Mouse (Mus musculus) embryonic facial prominence, embryonic 12.5 days (tissue): ENCODE measurements around the gene Pitpnb. TPM values are rescaled to one million over a fixed set of nuclear protein-coding genes. Genes with fewer than 3 reads are reported as not detected.
A peak's percentile ranks its signal among the peaks of the same experiment; 100 is the strongest.

Experiments
- ATAC-seq: fragments of 200-750 bp; cut with Nextera tagmentation; 2 replicates; pipeline ENCODE4 v1.8.0; 2017; ENCODE audit not compliant: insufficient number of reproducible peaks, insufficient read depth, low FRiP score, low TSS enrichment
- H3K27ac ChIP-seq: fragments of 300-500 bp; sonication (generic); 2 replicates; pipeline ENCODE4 v1.5.1; 2016; ENCODE audit warnings: mild to moderate bottlenecking
- H3K27me3 ChIP-seq: fragments of 300-500 bp; sonication (generic); 2 replicates; pipeline ENCODE4 v1.6.1; 2016; ENCODE audit warnings: mild to moderate bottlenecking, moderate library complexity
- H3K36me3 ChIP-seq: fragments of 300-500 bp; sonication (generic); 2 replicates; pipeline ENCODE4 v1.6.1; 2016; ENCODE audit warnings: mild to moderate bottlenecking
- H3K4me1 ChIP-seq: fragments of 300-500 bp; sonication (generic); 2 replicates; pipeline ENCODE4 v1.6.1; 2016
- H3K4me2 ChIP-seq: fragments of 300-500 bp; sonication (generic); replicated peaks from 2 replicates; pipeline ENCODE4 v1.6.1; 2016; ENCODE audit warnings: mild to moderate bottlenecking, moderate library complexity
- H3K4me3 ChIP-seq: fragments of 300-500 bp; sonication (generic); 2 replicates; pipeline ENCODE4 v1.5.1; 2016; ENCODE audit warnings: mild to moderate bottlenecking
- H3K9ac ChIP-seq: fragments of 300-500 bp; sonication (generic); 2 replicates; pipeline ENCODE4 v1.6.1; 2016; ENCODE audit warnings: mild to moderate bottlenecking, moderate library complexity
- H3K9me3 ChIP-seq: fragments of 300-500 bp; sonication (generic); 2 replicates; pipeline ENCODE4 v1.6.1; 2016; ENCODE audit warnings: mild to moderate bottlenecking, moderate library complexity
- WGBS: fragments of 180-500 bp; shearing (Covaris S2); methylation state at CpG from one replicate; pipeline ENCODE4 v1.1.7; 2016; 5-methylcytosine and 5-hydroxymethylcytosine counted together
- polyA plus RNA-seq: library from polyadenylated mRNA; unstranded; fragments of >200 nt; fragmentation: Nextera tagmentation; extraction: Ambion mirVana; gene quantifications from 2 replicates; pipeline ENCODE4 v1.2.1, GENCODE M21; 2016

Pitpnb gene
- polyA plus RNA-seq, 1 experiment from 2014 or later: 116 TPM

DNA sequence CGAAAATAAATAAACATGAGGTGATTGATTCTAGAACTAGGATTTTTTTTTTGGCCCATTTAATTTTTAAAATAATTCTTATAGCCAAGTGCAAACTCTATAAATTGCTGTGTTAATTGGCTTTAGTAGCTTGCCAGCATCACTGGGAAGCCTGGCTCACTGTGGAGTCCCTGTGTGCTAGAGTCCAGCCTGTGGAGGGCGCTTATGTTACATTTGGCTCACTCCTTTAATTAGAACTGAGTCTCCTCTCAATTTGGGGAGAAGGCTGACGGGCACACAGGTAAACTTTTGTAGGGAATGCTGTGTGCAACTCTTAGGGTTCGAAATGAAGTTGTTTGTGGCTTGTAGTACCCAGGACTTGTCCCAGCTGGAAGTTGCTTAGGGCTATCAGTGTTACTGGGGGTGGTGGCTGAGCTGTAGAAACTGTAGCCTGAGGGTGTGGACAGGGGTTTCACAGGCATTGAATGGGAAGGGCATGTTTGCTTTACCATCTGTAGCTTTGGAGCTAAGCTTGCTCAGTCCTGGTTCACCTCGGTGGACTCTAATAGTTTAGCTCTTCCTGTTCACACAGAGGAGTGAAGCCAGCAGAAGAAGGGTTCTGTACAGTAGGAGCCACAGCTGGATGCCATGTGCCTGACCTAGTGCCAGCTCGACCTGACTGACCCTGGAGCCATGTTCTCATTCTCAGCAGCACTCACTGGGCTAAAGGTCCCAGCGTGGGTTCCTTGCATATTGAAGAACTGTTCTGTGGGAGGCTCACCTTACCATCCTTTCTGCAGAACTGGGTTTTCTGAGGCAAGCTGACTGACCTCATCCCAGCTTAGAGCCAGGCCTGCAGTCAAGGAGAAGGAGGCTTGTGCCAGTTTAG, 47.8 kb downstream of the Pitpnb start:
- peak overlapping the region; percentile 50 for H3K27ac ChIP-seq
- WGBS: 53% methylated on average over 7 of the region's 7 CpGs
- peaks cover 77% of the 10 kb centered on the region for H3K36me3 ChIP-seq

DNA sequence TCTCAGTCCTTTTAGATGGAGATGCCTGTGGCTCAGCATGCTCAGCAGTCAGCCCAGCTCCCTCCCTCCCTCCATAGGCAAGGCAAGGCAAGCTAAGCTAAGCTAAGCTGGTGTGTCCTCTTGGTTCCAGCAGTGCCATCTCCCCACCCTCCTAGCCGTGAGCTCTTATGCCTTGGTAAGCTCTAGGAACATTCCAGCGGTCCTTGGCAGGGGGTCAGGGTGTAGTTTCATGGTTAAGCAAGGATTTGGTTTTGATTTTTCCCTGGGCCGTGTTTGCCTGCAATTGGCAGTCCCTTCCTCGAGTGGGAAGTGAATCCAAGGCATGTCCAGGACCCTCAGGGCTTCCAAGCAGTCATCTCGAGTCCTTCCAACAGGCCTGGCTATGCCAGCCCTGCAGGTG, 52.8 kb downstream of the Pitpnb start:
- no peak for ATAC-seq
- Histone ChIP-seq H3K4me2 (no peak overlapping the region), H3K36me3 (peaks cover 89% of the 10 kb centered on the region), H3K9me3 (no peaks in the 10 kb centered on the region), H3K27me3 (no peaks in the 10 kb centered on the region), H3K27ac (peak overlapping the region; percentile 76), H3K9ac (no peak overlapping the region), H3K4me3 (no peak overlapping the region), H3K4me1 (peaks cover 24% of the 10 kb centered on the region; the same call in 1 of the 2 replicates)
- WGBS: 47% methylated on average over 5 of the region's 5 CpGs

More for the DNA sequence above, 47.8 kb downstream of the Pitpnb start:
- no peak overlapping the region for H3K4me2 ChIP-seq
- no peak for ATAC-seq
- no peak overlapping the region for H3K9ac ChIP-seq
- H3K27me3 ChIP-seq: no peaks in the 10 kb centered on the region
- H3K9me3 ChIP-seq: no peaks in the 10 kb centered on the region
- peaks cover 43% of the 10 kb centered on the region for H3K4me1 ChIP-seq
- no peak overlapping the region for H3K4me3 ChIP-seq

DNA sequence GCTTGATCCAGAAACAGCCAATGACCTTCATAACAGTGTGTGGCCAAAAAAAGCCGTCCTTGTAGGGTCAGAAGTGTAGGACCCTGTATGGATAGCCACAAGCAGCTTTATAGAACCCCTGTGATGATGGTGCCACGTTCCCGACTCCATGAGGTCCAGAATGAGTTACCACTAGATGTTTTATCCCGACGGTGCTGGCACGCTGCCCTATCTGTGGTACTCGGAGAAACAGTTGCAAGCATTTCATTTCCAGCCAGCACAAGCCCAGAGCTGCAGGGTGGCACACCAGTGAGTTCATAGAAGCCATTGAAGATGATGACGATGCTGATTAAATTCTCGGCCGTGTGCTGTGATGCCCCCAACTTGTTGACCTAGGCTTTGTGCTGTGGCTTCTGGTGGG, 60.3 kb downstream of the Pitpnb start:
- WGBS: 87% methylated on average over 10 of the region's 10 CpGs
- Histone ChIP-seq H3K4me1 (peaks cover 38% of the 10 kb centered on the region), H3K27me3 (no peaks in the 10 kb centered on the region), H3K36me3 (peaks cover 27% of the 10 kb centered on the region), H3K4me3 (no peak overlapping the region), H3K27ac (no peak overlapping the region), H3K4me2 (no peak overlapping the region), H3K9me3 (no peaks in the 10 kb centered on the region), H3K9ac (no peak overlapping the region)
- no peak for ATAC-seq

DNA sequence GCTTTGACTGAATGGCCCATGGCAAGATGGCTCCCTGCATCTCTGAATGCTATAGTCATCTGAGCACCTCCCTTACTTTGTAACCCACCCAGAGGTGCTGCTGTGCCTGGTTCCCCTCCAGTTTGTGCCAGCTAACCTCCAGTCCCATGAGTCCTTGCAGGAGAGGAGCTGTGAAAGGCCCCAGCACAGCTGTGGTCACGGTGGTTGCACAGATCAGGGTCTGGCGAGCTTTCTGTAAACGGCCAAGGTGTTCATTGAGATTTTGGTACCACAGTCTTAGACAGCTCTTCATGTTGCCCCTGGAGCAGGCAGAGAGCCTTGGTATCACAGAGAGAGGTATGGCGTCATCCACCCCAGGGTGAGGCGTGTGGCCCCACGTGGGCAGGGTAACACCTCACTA, 60.9 kb downstream of the Pitpnb start:
- WGBS: 85% methylated on average over 6 of the region's 6 CpGs
- Histone ChIP-seq H3K27ac (no peak overlapping the region), H3K4me2 (no peak overlapping the region), H3K36me3 (peaks cover 23% of the 10 kb centered on the region), H3K9me3 (no peaks in the 10 kb centered on the region), H3K9ac (no peak overlapping the region), H3K4me3 (no peak overlapping the region), H3K27me3 (no peaks in the 10 kb centered on the region), H3K4me1 (peaks cover 43% of the 10 kb centered on the region)
- no peak for ATAC-seq

DNA sequence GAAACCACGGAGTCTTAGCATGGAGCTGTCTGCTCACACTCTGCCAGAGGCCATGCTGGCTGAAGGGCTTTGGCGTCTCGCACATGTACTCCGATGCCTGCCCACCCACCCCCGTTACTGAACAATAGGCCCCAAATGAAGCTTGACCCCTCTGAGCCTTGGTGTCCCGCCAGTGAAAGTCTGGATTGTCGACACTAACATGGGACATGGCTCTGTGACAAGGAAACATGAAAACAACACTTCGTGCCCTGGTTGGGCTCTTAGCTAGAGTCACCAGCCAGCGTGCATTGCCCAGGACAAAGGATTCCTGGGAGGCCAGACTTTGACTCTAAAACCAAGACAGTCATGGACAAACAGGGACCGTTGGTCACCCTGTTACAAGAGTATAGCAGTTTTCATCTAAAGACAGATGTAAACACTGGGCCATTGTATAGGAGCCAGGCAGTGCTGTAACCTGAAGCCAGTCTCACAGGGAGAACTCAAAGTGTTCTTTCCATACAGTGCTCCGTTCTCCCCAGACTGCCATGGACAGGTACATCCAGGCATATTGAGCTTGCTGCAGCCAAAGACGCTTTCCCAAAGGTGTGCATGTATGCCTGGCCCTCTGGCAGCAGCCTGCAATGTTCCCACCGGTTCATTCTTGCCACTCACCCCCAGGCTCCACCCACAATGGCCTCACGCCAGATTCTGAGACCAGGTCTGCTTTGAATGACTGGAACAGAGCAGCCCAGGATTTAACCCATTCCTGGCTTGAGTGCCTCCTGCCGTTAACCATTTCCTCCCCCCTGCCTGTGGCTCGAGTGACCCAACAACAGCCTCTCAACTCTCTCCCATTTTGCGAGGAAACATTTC, 63.0 kb downstream of the Pitpnb start:
- no peaks in the 10 kb centered on the region for H3K27me3 ChIP-seq
- H3K27ac ChIP-seq: peak overlapping the region; percentile 92
- H3K4me2 ChIP-seq: peak overlapping the region; percentile 50
- no peaks in the 10 kb centered on the region for H3K9me3 ChIP-seq
- peaks cover 59% of the 10 kb centered on the region for H3K4me1 ChIP-seq
- WGBS: 5% methylated on average over 17 of the region's 17 CpGs
- ATAC-seq: peak; percentile 67
- peak overlapping the region; percentile 3; the same call in 1 of the 2 replicates for H3K4me3 ChIP-seq
- H3K9ac ChIP-seq: 0 out of 2 replicates have a peak overlapping the region, but pooled peaks have one; percentile 15
- H3K36me3 ChIP-seq: peaks cover 4% of the 10 kb centered on the region; the same call in 1 of the 2 replicates

DNA sequence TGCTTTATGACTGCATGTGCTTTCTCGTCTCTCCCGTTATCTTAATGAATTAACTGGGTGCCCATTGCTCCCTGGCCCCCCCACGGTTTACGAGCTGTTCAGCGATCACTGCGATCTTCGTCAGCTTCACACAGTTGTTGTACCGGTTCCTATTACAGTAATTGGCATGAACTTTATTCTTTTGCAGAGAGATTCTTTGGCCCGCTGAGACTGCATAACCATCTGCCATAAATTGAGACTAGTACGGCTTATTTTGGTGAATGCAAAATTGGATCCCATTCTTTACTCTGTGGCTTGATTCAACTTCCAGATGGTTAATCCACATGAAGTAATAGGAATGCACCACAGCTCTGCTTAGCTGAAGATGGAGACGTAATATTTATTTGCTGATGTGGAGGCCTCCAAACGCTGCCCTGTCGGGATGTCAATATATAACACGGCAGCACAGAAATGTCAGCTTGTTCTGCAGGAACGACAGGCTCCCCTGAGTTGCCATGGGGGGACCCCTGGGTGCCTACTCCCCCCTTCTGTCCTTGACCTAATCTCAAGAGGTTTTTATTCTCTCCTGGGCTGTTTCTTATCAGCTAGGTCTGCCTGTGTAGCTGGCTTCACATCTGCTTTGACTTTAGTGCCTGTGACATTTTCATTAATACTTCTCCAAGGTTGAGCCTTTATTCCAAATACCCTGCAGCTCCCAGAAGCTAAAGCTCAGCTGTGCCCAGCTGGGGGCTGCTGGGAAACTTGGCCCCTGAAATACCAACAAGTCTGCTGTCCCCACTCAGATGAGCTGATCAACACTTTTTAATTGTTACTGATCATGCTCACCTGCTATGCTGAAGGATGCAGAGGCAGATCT, 63.9 kb downstream of the Pitpnb start:
- H3K27ac ChIP-seq: peak overlapping the region; percentile 92
- H3K9me3 ChIP-seq: no peaks in the 10 kb centered on the region
- H3K27me3 ChIP-seq: no peaks in the 10 kb centered on the region
- 4% methylated on average over 15 of the region's 15 CpGs for WGBS
- peaks cover 61% of the 10 kb centered on the region for H3K4me1 ChIP-seq
- H3K36me3 ChIP-seq: no peaks in the 10 kb centered on the region; the same call in 1 of the 2 replicates
- peak overlapping the region; percentile 3; the same call in 1 of the 2 replicates for H3K4me3 ChIP-seq
- no peak overlapping the region for H3K9ac ChIP-seq
- peak overlapping the region; percentile 50 for H3K4me2 ChIP-seq
- ATAC-seq: no peak

DNA sequence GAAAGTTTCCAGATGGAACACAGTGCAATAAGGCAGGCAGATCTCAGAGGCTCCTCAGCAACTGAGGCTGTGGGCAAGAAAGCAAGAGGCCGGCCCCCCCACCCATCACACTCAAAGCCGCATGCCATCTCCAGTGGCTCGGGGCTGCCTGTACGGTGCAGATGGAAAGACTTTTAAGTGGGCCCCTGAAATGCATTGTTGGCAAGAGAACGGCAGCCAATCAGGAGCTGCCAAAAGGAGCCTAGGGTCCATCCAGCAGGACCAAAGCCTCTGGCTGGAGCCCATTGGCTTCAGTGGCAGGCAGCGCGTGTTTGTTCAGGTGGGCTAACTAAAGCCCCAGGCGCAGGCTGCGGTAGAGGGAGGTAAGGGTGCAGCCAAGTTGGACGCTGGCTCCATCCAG, 65.2 kb downstream of the Pitpnb start:
- 18% methylated on average over 10 of the region's 10 CpGs for WGBS

DNA sequence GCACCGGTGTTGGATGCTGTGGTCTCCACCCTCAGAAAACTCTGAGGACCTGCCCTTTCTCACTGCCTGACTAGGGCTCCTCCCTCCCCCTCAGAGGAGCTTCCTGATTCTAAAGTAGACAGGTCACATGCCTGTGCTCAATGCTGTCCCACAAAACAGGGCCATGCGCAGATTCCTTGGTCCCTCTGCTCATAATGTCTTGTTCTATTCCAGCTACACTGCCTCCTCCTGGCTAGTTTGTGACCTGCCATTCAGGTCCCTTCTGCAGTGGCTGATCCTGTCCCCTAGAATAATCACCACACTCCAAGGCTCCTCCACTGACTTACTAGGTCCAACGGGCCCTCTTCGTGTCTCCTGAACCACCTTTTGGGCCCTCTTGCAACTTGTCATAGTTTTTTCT, 65.6 kb downstream of the Pitpnb start:
- no peaks in the 10 kb centered on the region for H3K9me3 ChIP-seq
- no peak overlapping the region for H3K4me3 ChIP-seq
- H3K4me2 ChIP-seq: no peak overlapping the region
- H3K27me3 ChIP-seq: no peaks in the 10 kb centered on the region
- no peak overlapping the region for H3K9ac ChIP-seq
- H3K27ac ChIP-seq: peak overlapping the region; percentile 87
- ATAC-seq: no peak
- WGBS: 66% methylated on average over 4 of the region's 4 CpGs
- peaks cover 69% of the 10 kb centered on the region for H3K4me1 ChIP-seq
- H3K36me3 ChIP-seq: no peaks in the 10 kb centered on the region

More for the DNA sequence above, 65.2 kb downstream of the Pitpnb start:
- Histone ChIP-seq H3K27me3 (no peaks in the 10 kb centered on the region), H3K4me1 (peaks cover 69% of the 10 kb centered on the region), H3K4me3 (no peak overlapping the region), H3K27ac (peak overlapping the region; percentile 87), H3K4me2 (no peak overlapping the region), H3K9ac (no peak overlapping the region), H3K9me3 (no peaks in the 10 kb centered on the region), H3K36me3 (no peaks in the 10 kb centered on the region)
- peak; percentile 44; the same call in 1 of the 2 replicates for ATAC-seq

DNA sequence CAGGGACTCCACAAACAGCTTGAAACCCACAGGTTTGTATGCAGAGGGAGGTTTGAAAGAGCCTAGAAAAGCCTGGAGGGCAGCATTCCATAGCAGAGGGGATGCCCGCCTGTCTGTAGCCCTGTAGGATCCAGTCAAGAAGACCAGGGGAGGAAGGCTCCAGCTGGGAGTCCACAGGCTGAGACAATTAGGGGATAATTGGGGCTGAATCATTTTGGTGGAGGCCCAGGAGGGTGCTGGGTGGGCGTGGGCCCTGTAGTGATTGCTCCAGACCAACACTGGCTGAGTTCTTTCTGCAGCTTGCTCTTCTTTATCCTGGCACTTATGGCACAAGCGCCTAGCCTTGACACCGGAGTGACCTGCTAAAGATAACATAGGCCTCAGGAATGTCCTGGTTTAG, 67.9 kb downstream of the Pitpnb start:
- no peak for ATAC-seq
- Histone ChIP-seq H3K4me3 (no peak overlapping the region), H3K27ac (peak overlapping the region; percentile 9; the same call in 1 of the 2 replicates), H3K27me3 (no peaks in the 10 kb centered on the region), H3K36me3 (no peaks in the 10 kb centered on the region), H3K4me2 (no peak overlapping the region), H3K9ac (no peak overlapping the region), H3K9me3 (no peaks in the 10 kb centered on the region), H3K4me1 (peaks cover 55% of the 10 kb centered on the region)
- 25% methylated on average over 4 of the region's 4 CpGs for WGBS

DNA sequence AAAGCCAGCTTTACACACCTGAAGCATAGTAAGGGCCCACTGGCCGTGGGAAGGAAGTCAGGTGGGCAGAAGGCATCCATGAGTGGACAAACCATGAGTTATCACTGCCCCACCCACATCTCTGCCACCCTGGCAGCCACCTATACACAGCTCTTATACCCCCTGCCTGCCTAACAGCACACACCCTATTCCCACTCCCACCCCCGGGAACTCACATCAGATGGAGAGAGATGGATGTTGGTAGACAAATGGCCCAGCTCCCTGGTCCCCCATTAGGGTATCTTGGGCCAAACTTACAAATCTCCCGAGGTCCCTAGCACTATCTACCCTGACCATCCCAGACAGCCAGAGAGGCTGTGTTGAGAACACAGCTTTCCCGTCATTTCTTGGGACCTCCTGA, 68.7 kb downstream of the Pitpnb start:
- Histone ChIP-seq H3K4me3 (no peak overlapping the region), H3K4me2 (no peak overlapping the region), H3K9me3 (no peaks in the 10 kb centered on the region), H3K27me3 (no peaks in the 10 kb centered on the region), H3K4me1 (peaks cover 47% of the 10 kb centered on the region), H3K36me3 (no peaks in the 10 kb centered on the region), H3K27ac (no peak overlapping the region), H3K9ac (no peak overlapping the region)
- WGBS: 76% methylated on average over 4 of the region's 4 CpGs
- ATAC-seq: no peak
